Mouse (Mus musculus): ENCODE measurements at regions not wholly inside any gene's neighbourhood (a gene's known extent, or its start where the extent isn't known, plus 50 kb on each side); places are given as distances from the start of the nearest gene placed in this dataset.

GRCm38 (mm10) chr4:29820141-29820540 is 1007.2 kb downstream of the Epha7 start:
- DNase-seq = no peak

GRCm38 (mm10) chr4:29830727-29831126 is 1017.8 kb downstream of the Epha7 start:
- peak; percentile 10 to 28 for DNase-seq

- DNase-seq = no peak
Measured at GRCm38 (mm10) chr4:29832774-29833173, 1019.8 kb downstream of the Epha7 start.

- DNase-seq = no peak
Measured at GRCm38 (mm10) chr4:29856616-29857015, 1043.7 kb downstream of the Epha7 start.
